Mouse (Mus musculus) T-helper 1 cell (primary cell): ENCODE data around the gene Lmo2.

Experiments
- in situ Hi-C: fragments of 300-600 bp; cut with MboI, MseI; formaldehyde crosslinking; loops from one replicate; pipeline ENCODE4 v1.15.1; 2025; ENCODE audit warnings: high pct_unique_total_duplicates

Lmo2 gene

DNA sequence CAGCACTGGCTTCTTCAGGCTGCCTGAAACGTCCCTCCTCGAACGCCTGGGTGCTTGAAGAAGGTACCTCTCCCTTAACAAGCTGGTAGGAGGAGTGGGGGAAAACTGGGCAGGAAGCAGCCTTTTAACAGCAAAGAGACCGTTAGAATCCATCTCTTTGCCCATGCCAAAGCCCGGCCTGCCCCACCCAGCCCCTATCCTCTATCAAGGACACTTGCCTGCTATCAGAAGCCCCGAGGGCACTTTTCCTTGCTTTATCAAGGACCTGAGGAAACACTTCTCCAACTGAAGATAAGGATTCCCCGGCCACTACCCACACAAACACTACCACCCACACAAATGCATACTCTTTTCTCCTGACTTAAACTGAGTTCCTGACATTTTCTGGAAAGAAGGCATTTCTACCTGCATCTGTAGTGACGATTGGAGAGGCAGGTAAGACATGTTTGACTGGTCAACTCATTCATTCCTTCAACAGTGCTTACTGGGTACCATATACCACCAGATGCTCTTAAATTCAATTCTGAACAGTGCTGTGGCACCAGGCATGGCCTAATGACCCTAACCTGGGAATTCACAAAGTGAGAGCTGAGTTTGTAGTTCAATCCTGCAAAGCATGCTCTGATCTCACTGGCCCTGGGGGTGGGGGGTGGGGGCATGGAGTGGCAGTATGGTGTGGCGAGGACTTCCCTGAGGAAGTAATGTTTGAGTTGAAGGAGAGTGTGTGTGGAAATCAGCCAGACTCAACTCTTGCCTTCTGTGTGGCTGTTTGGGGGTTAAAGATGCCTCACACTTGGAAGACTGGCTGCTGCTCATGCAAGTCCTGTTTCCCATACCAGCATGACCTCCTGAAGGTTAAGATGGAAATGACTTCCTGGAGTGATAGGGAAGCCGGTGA is at the start of gene Lmo2:
TSS of gene Lmo2 (plus strand) at position 338 of the 898 bp plus-strand sequence.
- in situ Hi-C loops, result no loop called here

DNA sequence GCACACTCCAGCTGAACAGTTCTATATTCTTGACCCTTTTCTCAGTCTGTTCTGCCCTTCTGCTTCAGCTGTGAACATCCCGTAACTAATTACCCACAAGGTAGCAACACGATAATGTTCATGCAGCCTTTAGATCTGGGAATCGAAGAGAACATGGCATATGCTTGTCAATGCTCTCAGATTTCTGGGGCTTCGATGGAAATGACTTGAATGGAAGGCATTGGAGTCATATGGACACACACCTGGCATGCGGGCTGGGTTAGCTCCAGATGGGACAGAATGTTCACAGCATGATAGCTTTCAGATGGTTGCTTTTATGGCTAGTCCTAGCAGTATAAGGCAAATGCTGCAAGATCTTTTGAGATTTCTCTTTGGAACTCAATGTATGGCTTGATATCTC is 47.2 kb upstream of the Lmo2 start:
- in situ Hi-C loops, result no loop called here

DNA sequence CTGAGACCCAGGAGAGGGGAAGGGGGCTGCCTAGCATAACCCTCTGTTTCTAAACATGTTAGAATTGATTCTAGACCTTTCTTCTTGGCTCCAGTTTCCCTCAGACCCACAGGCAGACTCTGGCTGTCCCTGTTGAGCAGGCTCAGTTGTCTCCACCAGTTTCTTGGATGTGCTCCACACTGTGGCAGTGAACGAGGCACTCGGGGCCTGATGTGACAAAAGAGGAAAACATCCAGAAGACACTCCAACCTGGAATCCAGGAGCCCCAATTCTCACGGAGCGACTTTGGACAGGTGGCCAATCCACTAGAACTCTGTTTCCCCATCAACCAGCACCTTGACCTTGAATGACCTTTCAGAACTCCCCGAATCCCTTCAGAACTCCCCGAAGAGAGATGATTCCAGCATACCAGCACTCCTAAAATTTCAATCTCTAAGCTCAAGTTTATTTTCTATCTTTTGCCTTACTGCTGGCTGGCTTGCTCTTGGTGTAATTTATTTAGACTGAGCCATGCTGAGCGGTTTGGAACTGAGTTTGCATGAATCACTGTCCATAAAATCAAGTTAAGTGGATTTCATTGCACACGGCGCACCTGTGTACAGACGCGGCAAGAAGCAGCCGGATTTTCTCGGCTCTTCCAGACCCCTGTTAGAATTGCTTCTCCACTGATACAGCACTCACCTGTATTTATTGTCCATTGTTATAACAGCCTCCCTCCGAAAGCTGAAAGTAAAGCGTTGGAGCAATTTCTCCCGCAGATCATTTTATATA is 45.1 kb upstream of the Lmo2 start:
- in situ Hi-C loops, result no loop called here

DNA sequence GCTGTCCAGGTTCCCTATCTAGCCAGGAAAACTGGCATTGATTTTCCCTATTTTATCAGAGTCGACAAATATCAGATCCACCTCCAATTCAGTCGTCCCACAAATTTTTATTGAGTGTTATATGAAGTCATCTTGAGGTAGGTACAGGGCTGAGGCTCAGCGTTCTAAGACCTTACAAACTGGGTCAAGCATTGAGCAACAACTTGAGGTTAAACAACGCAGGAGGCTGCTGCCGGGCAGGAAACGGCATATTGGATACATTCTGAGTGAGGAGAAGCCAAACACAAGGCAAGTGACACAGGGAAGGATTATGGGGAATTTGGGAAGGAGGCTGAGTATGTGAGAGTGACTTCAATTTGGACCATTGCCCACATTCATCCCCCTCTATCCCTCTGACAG is 44.5 kb upstream of the Lmo2 start:
- in situ Hi-C loops, result no loop called here

DNA sequence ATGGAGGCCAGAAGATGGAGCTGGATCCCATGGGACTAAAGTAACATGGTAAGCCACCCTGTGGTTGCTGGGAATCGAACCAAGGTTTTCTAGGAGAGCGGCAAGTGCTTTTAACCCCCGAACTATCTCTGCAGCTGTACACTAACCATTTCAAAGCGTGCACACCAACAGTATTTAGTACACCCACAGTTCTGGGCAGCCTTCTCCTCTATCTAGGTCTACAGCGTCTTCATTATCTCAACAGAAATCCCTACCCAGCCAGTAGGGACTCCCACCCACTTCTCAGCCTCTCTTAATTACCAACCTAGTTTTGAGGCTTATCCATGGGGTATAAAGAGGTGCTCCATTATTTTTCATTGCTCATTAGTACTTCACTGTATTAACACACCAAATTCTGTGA is 41.7 kb upstream of the Lmo2 start:
- in situ Hi-C loops, result no loop called here

DNA sequence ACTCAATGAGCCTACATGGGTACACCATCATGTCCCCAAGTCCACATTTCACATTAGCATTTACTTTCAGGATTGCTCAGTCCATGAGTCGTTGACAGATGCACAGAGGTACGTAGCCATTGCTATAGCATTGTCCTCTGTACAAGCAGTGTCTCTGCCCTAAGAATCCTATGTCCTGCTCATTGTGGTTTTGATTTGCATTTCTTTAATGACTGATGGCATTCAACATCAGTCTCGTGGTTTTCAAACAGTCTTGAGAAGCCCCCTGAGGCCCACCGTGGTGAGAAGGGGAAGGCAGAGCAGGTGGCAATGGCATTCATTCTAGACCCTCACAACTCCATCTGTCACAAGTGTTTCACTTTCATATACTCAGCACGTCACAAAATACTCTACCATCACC is 40.4 kb upstream of the Lmo2 start:
- in situ Hi-C loops, result no loop called here

DNA sequence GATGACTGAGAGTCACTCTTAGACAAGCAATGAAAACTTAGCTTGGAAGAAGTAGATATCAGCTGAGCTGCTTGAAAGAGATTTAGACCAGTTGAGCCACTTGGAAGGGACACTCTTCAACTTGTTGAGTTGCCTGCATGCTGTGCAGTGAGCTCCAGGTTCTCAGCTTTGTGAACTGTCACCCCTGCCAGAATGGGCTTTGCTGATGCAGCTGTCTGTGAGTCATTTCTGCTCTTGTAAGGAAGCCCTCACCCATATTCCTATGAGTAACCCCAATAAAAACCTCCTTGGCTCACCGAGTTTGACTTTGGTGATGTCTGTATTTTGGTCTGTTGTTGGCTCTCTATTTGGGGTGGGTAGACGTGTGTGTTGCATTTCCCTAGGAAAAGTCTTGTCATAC is 39.4 kb upstream of the Lmo2 start:
- in situ Hi-C loops, result no loop called here

DNA sequence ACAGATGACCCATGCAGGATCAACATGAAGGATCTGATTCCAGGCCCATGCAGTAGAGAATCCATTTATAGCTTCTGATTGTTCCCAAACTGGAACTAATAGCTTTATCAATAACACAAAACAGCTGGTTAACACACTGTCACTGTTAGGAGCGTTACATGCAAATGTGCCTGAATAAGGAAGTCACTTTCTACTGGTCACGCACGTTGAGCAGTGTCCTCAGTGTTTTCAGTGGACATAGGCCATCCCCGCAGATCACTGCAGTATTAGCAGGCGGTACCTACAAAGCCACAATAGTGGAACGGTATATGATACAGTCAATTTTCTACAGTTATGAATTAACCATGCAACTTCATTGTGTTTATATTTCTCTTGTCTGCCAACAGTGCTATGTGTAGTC is 38.3 kb upstream of the Lmo2 start:
- in situ Hi-C loops, result no loop called here

DNA sequence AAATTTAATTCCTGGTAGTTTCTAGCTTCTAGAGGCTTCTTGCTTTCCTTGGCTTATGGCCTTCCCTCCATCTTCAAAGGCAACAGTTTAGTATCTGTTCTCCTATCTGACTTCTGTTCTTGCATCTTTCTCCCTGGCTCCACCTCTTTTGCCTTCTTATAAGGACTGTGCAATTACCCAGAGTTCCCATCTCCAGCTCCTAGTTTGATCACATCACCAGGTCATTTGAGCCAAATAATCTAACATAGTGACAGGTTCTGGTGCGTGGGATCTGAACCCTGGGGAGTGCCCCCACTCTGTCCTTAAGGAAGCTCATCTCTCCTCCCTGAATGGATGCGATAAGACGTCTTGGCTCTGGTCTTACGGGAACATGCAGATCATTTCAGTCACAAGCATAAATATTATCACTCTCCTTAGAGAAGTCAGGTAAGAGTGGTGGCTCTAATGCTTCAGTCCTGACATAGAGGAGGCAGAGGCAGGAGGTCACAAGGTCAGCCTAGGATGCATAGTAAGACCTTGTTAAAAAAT is 31.1 kb upstream of the Lmo2 start:
- in situ Hi-C loops, result no loop called here

DNA sequence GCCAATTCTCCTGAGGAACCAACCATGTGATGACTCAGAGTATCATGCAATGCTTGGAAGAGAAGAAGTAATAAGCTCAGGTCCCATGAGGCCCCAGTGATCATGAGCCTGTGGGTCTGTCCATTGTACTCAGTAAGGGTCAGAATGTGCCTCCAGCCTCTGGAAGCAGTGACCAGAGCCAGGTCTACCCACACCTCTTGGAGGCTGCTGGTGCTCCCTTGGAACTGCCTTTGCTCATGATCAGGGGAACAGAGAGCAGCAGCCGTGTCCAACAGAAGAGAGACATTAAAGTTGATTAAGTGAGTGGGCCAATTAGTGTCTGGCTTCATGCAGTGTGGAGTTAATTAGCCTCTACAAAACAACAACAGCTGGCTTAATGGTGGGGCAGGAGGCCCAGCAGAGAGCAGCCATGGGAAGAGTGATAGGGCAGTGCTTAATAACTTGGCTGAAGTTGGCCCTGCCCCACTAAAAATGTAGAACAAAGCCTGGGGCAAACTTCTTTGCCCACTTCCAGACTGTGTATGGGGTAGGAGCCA is 30.1 kb upstream of the Lmo2 start:
- in situ Hi-C loops, result no loop called here

DNA sequence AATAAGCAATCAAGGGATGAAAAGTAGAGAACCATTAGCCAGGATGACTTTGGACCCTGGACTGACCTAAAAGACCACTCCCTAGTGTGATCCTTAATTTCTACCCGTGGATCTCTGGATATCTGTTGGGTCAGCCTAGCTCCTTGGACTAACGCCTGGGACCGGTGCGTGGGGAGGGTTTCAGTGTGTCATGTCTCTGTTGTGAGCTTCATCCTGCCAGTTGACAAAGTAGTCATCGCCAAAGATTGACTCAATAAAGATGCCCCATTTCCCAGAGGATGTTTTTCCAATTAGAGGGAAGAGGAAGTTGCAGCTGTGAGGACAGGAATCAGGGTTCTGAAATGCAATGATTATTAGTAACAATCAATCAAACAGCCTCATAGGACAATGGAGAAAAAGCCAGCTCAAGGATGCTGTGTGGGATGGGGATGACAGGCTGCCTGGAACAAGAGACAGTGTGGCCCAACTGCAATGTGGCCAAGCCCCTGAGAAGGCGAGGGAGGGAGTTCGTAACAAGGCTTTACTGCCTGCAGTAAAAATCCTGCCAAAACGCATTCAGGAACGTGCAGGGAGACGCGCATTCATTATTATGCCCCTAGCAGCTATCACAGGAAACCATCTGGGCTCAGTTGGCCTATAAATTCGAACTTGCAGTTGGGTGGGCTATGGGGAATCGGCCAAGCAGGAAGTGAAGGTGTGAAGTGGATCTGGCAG is 27.3 kb upstream of the Lmo2 start:
- in situ Hi-C loops, result no loop called here

DNA sequence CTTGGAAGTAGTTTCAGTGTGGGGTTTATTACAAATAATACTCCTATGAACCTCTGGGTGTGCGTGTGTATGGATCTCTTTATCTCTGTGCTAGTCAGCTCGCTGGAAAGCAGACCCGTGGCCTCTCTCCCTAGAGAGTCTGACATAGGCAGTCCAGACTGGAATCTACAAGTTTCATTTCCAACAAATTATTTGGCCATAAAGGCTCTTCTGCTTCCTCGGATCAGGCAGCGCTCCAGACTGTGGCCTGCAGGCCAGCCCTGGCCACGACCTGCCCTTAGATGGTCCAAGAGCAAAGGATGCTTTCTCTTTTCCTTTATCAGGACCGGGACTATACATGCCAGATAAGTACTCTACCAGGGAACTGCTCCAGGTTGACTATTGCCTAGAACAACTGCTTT is 26.3 kb upstream of the Lmo2 start:
- in situ Hi-C loops, result no loop called here

DNA sequence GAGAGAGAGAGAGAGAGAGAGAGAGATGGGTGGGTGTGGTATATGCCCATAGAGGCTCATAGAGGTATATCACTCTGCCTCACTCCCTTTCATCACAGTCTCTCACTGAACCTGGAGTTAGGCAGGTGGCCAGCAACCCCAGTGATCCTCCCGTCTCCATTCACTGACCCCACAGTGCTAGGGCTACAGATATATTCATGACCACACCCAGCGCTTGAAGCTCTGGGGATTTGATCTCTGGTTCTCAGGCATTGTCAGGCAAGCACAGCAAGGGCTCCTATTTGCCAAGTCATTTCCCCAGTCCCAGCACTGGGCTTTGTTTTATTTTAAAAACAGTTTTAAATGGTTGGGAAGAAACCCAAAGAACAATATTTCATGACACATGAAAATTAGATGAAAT is 25.8 kb upstream of the Lmo2 start:
- in situ Hi-C loops, result no loop called here

DNA sequence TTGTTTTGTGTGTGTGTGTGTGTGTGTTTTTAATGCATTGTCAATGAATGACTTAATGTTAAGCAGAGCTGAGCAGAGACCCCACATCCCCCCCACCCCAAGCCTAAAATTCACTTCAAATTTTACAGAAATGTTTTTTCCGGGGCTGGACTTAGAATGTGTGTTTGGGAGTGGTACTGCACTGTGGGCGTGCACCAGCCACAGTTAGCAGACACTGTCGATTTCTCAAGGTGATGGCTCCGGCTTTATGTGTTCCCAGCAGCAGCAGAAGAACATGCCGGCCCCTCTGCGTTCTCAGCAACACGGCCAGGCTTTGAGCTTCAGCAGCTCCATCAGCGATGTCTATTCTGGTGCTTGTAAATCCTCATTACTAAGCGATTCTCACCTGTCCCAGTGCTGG is 25.3 kb upstream of the Lmo2 start:
- in situ Hi-C loops, result no loop called here

DNA sequence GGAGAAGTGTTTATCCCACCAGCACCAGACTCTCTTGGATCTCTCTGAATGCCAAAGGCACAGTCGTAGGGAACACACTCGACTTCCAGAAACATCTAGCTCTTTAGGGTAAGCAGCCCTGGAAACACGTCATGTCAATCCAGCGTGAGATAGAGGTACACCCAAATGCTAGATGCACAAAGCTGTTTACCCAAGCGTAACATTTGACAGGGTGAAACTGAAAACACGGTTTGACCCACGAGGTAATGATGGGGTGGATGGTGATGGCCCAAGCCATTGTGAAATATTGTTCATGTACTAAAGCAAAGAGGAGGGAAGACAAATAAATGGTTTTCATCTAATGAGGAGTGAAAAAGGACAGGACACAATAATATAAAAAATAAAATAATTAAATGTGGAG is 23.5 kb upstream of the Lmo2 start:
- in situ Hi-C loops, result no loop called here

DNA sequence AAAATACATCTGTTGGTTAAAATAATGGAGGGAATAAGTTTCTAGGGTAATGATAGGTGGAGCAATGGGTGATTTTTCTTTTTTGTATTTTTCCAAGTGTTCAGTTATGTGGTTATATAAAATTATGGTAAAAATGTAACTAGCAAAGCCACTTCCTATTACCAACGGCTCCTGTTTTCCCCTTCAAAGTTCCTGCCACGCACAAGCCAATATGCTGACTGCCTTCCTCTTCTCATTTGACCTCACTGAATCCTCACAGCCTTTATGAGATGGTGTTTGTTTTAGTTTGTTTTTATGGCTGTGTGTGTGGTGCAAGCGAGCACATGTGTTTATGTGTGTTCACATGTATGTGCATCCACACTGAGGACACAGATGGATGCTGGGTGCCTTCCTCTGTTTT is 23.1 kb upstream of the Lmo2 start:
- in situ Hi-C loops, result no loop called here

DNA sequence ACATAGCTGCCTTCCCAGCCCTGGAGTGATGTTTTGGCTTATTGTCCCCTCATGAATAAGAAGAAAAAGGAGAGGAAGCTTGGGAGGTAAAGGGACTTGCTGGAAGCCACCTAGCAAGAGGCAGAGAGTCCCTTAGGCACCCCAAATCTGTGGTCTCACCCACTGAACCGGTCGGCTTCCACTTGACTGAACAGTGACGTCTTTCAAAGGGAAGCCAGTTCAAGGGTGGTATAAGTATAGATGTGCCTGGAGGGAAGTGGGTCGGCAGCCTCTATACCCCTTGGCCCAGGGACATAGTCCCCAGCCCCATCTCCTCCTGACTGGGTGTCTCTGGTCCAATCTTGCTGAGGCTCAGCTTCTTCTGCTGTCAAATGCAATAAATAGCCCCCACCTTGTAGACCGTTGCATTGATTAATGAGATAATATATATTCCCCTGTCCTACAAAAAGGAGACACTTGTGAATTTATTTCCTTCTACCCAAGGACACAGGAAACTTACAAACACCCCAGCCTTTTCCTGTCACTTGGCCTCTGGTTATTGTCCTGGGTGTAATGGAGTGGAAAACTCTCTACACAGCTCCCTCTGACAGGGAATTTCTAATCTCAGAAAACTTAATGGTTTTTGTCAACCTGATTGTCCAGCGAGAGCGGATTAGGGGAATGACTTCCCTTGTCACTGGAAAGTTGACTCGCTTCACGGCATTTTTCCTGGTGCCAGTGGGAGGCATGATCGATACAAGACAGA is 21.9 kb upstream of the Lmo2 start:
- in situ Hi-C loops, result no loop called here

DNA sequence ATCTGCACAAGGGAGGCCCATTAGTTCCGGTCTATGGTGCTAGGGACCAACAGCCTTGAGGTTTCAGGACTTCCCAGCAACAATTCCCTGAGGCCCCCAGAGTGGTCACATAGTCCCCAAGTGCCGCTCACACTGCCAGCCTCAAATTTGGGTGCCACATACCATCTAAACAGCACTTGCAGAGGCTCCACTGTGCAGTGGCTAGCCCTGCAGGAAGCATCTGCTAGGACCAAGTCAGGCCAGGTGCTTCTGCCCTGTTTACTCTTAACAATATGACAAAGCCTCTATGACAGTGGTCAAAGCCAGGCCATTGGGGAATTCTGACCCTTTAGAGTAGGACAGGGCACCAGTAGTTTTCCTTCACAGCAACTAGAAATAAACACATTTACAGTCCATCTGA is 21.1 kb upstream of the Lmo2 start:
- in situ Hi-C loops, result no loop called here

DNA sequence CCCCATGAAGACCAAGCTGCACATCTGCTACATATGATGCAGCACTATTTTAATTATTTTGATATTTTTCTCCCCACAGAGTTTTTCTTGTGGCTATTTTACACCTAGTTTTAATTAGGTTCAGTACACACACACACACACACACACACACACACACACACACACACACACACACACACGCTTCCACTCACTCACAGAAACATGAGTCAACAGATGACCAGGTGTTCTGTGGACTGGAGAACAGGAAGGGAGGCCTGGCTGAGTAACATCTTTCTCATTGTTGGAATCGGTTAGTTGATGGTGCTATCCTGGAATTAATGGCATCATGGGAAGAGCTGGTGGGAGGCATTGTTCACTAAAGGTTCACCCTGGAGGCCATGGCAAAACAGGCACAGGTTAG is 20.1 kb upstream of the Lmo2 start:
- in situ Hi-C loops, result no loop called here

DNA sequence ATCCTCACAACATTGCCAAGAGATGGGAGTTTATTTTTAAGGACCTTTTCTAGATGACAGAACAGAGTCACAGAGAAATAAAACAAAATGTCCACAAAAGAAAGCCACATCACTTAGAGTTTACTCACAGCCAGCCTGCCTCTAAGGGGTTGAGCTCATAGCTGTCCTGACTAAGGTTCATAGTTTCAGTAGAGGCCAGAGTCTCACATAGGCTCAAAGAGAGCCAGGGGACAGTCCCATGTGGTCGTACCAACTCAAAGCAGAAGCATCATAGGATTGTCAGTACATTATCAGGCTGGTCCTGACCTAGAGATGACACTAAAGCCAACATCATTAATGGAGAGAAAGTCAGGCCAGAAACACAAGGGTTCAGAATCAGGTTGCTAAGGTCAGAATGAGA is 19.2 kb upstream of the Lmo2 start:
- in situ Hi-C loops, result no loop called here

DNA sequence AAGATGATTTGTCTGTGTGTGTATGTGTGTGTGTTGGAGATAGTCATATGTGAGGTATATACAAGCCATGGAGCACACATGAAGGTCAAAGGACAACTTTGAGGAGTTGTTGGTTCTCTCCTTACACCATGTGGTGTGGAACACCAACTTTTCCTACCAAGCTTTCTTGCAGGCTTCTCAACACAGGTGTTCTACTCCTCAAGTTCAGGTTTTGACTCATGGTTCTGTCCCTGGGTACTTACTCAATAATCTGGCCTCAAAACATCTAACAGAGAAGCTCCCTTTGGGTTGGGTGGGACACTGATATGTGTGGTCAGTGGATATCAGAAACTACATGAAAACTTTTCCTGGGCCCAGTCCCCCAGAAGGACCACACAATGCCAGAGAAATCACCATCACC is 18.8 kb upstream of the Lmo2 start:
- in situ Hi-C loops, result no loop called here
